Mouse (Mus musculus): ENCODE measurements around the gene Fbxw10. TPM values are rescaled to one million over a fixed set of nuclear protein-coding genes. Genes with fewer than 3 reads are reported as not detected.

The Fbxw10 gene
- total RNA-seq, 2 experiments from 2014 or later: 1.9 to 2.6 TPM

DNA sequence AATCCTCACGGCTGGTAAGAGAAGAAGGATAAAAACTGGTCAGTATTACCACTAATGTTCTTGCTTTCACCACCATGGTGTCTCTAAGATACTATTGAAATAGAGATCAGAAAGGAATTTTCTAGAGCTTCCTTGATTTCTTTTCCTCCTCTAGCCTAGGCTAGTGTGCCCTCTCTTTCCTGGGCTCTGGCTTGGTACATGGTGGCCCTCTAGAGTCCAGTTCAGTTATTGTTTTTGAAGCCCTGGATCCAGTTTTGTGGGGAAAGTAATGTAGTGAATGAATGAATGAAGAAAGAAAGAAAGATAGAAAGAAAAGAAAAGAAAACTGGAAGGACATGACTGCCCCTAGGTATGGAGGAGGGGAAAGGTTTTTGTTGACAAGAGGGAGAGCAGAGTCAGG, 4.3 kb downstream of the Fbxw10 start:
- peak; percentile 85 for TF ChIP-seq CTCF (conservative IDR thresholded peaks at IDR 0.05)
- no peak overlapping the region for H3K4me3 ChIP-seq
- DNase-seq (ENCODE audit: low spot score in 2 of 2): peak in 1 of 2 experiments; percentile 43
- no peak overlapping the region for H3K27ac ChIP-seq

DNA sequence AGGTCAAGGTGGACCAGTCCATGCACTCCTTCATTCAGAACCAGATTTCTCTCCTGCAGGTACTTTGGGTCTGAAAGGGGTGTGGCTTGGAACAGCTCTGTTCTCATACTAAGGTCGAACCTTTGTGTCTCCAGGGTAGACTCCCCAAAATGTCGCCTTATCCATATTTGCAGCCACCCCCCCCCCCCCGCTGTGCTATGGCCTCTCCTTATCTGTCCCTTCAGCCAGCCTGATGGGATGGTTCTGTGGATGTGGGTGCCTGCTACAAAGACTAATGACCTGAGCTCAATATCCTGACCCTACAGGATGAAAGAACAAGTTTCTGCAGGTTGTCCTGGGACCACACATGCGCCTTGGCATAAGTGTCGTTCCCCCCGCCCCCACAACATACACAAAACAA, 6.5 kb downstream of the Fbxw10 start:
- no peak for DNase-seq (ENCODE audit: low spot score in 2 of 2)
- H3K27ac ChIP-seq: no peak overlapping the region
- no peak overlapping the region for H3K4me3 ChIP-seq
- TF ChIP-seq CTCF (conservative IDR thresholded peaks at IDR 0.05): no peak

DNA sequence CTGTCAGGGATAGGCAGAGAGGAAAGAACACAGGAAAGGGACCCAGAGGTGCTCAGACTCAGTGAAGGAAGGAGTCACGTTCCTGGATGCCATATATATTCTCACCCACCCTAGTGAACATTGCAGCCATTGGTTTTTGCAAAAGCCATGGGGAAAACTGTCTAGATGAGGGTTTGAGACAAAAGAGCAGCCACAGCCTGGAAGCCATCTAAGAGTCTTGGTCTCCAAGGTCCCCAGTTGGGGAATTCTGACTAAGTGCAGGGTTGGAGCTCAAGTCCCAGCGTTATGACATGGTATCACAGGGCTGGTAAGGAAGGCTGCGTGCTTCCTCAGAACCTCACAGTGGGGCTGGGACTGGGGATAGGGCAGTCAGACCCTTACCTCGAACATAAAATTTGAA, 18.7 kb downstream of the Fbxw10 start:
- no peak for TF ChIP-seq CTCF (conservative IDR thresholded peaks at IDR 0.05)
- no peak for DNase-seq (ENCODE audit: low spot score in 2 of 2)
- H3K27ac ChIP-seq: no peak overlapping the region
- no peak overlapping the region for H3K4me3 ChIP-seq

DNA sequence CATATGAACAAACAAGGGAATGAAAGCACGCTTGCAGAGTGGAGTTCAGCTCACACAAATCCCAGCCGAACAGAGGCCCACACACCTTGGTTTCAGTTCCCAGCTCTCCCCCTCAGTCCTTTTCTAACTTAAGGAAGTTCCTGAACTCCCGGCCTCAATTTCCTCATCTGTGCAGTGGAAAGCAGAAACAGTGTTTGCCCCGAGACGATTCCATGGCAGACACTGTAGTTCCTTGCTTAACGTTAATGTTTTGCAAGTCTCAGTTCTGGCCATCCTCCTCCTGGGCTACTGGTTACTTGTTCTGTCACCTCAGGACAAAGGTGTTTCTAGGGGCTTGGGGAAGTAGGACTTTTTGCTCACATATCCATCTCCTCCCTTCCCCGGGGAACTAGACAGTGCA, 19.8 kb downstream of the Fbxw10 start:
- no peak for DNase-seq (ENCODE audit: low spot score in 2 of 2)
- no peak for TF ChIP-seq CTCF (conservative IDR thresholded peaks at IDR 0.05)
- Histone ChIP-seq H3K4me3 (no peak overlapping the region), H3K27ac (no peak overlapping the region)

DNA sequence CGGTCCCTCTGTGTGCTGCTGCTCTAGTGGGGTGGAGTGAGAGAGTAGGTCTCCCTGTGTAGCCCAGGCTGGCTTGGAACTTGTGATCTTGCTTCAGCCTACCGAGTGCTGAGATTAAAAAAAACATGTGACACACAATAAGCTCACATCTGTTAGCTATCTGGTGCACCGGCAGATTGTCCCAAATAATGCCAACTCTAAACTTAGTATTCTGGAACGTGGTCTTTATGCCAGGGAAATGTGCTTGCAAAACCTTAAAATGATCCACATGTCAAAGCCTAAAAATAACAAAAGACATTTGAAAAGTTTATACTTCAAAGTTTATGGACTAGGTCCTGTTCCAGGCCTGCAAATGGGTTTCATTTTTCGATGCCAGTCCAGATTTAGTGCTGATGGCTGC, 22.3 kb downstream of the Fbxw10 start:
- Histone ChIP-seq H3K4me3 (no peak overlapping the region), H3K27ac (peak overlapping the region; percentile 59; the same call in 1 of the 2 replicates)
- peak; percentile 23 to 37 for DNase-seq (ENCODE audit: low spot score in 2 of 2)
- TF ChIP-seq CTCF (conservative IDR thresholded peaks at IDR 0.05): no peak

DNA sequence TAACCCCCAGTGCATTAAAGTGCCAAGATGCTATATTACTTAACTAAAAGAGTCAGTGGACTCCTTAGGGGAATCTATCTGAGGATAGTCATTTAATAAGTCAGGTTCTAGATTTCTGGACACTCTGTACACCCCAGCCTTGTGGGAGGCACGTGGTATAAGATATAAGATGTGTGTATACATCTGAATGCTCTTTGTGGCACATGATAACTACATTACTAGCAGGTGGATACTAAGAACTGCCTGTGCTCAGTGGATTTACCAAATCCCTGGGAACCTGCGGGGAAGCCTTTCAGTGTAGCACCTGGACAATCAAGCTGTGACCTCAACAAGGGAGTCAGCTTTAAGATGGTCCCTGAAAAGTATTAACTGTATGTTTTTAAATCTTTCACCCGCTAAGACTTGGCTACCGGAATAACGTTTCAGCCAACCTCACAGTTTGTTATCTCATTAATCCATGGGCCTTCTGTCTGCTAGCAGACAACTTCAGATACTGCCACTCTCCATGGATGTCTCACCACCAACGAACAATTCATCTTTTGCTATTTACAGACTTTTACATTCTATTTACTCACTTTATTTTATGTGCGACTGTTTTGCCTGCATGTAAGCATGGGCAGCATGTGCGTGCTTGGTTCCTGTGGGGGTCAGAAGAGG, 23.0 kb downstream of the Fbxw10 start:
- Histone ChIP-seq H3K4me3 (no peak overlapping the region), H3K27ac (peak overlapping the region; percentile 59; the same call in 1 of the 2 replicates)
- TF ChIP-seq CTCF (conservative IDR thresholded peaks at IDR 0.05): no peak
- DNase-seq (ENCODE audit: low spot score in 2 of 2): no peak

DNA sequence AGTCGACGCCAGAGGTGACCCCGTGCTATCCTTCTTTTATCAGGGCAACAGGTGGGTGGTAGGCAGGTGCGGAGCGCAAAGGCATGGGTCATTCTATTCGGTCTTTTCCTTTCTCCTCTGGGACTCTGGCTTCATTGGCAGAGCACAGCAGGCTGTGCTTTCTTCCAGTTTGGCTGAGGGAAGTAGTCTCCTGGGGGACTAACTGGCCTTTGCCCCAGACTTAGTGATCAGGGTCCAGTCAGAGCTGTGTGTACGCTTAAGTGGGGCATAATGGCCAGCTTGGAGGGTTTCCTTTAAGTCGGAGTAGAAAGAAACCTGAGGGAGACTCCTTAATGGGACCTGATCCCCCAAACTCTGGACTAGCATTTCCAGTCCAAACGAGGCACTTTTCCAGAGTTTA, 26.6 kb downstream of the Fbxw10 start:
- DNase-seq (ENCODE audit: low spot score in 2 of 2): no peak
- TF ChIP-seq CTCF (conservative IDR thresholded peaks at IDR 0.05): no peak
- Histone ChIP-seq H3K4me3 (no peak overlapping the region), H3K27ac (no peak overlapping the region)

DNA sequence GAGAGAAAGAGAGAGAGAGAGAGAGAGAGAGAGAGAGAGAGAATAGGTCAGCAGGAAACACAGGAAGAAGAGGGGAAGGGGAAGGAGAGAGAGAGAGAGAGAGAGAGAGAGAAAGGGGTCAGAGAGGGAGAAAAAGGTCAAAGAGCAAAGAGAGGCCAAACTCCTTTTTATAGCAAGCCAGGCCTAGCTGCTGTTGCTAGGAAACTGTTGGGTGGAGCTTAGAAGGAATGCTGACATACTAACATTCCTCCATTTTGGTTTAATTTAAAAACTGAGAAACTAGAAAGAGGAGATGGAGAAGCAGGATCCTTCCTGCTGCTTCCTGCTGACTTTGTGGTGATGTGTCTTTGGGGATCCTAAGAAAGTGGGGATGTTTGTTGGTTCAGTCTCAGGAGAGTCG, 28.8 kb downstream of the Fbxw10 start:
- H3K27ac ChIP-seq: no peak overlapping the region
- DNase-seq (ENCODE audit: low spot score in 2 of 2): no peak
- H3K4me3 ChIP-seq: no peak overlapping the region
- no peak for TF ChIP-seq CTCF (conservative IDR thresholded peaks at IDR 0.05)

DNA sequence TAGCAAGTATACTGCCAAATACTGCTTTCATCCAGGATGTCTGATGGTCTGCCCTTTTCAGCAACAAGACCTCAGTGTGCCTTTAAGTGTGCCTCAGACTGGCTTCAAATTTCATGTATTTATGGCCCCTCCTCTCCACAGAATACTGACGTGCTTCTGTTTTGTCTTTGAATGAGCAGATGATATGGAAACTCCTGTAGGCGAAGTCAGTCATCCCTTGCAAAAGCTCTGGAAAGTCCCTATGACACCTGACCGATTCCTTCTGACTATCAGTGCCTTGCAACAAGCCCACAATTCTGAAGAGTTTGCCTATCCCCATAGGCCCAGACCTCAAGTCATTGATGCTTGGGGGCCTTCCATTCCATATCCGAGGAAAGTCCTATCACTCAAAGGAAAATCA, 29.6 kb downstream of the Fbxw10 start:
- H3K27ac ChIP-seq: no peak overlapping the region
- no peak for TF ChIP-seq CTCF (conservative IDR thresholded peaks at IDR 0.05)

DNA sequence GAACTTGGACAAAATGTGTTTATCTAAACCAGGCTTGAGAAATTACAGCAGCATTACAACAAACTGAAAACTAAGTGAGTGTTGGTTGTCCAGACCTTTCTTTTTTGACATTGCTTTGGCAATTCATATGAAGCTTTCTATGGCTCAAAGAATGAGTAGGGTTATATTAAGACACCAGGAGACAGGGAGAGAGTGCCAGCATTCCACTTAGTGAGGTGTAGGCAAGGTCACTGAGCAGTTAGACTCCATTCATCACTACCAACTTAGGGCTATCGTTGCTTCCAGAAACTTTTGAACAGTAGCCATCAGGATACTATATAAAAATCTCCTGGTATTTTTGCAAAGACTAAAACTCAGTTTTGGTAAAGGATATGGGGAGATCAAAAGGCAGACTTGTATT, 30.5 kb downstream of the Fbxw10 start:
- Histone ChIP-seq H3K4me3 (no peak overlapping the region), H3K27ac (no peak overlapping the region)
- no peak for DNase-seq (ENCODE audit: low spot score in 2 of 2)
- no peak for TF ChIP-seq CTCF (conservative IDR thresholded peaks at IDR 0.05)

More for the DNA sequence above, 29.6 kb downstream of the Fbxw10 start:
- H3K4me3 ChIP-seq: no peak overlapping the region
- no peak for DNase-seq (ENCODE audit: low spot score in 2 of 2)

DNA sequence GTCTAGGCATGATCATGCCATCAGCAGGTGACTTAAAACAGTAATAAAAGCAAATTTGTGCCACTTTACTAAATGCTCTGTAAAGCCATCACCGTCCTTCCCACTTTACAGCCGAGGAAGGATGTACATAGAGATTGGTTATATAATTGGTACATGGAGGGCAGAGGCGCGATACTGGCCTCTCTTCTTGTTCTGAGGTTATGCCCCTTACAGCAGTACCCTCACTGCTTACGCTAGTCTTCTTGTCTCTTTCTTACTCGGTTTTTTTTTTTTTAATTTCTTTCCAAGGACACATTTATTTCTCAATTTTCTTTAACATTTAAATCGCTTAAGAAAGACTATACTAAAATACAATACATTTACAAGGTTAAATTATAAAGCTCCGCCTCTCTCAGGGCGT, 31.9 kb downstream of the Fbxw10 start:
- peak overlapping the region; percentile 91 for H3K27ac ChIP-seq

DNA sequence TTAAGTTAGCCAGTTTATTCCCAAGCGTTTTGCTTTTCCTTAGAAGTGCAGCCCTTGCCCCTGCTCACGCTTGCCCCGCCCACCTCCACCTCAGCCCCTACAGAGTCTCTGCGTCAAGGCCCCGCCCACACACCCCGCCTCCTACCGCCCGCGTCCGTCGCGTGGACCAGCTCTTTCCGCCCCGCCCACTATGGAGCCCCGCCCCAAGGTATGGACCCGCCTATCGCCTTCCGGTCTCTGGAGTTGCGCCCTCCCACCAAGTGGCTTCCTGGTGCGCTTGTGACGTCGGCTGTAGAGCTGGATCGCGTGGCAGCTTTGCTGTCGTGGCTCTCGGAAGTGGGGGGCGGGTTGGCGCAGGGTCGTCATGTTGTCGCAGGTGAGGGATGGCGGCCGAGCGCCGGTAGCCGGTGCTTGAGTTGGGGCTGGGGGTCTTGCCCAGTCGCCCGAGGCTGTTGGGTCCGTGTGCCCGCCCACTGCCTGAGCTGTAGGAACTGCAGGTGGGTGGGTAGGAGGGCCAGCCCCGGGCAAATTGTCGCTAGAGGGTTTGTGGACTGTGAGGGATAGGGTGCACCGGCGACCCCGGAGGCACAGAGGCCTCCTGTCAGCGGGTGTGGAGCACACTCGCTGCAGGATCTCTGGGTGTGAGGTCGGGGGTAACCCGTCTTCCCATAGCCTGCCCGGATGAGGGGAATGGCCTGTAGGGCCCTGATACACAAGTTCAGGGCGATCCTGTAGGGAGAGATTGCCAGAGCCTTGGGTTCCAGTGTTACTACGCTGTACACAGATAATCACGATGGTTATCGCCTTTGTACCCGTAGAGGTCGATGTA, 32.6 kb downstream of the Fbxw10 start, which contains the start of gene Tvp23b:
TSS of gene Tvp23b (plus strand) at position 236 of the 829 bp plus-strand sequence.
- peak within 1 kb of the TSS; percentile 93 for H3K27ac ChIP-seq
- TF ChIP-seq CTCF (conservative IDR thresholded peaks at IDR 0.05): no peak
- peak within 1 kb of the TSS; percentile 71 for H3K4me3 ChIP-seq
- peak; percentile 98 to 99 for DNase-seq (ENCODE audit: low spot score in 2 of 2)

More for the DNA sequence above, 31.9 kb downstream of the Fbxw10 start:
- peak in 1 of 2 experiments; percentile 15 for DNase-seq (ENCODE audit: low spot score in 2 of 2)
- TF ChIP-seq CTCF (conservative IDR thresholded peaks at IDR 0.05): no peak
- peak overlapping the region; percentile 71 for H3K4me3 ChIP-seq

DNA sequence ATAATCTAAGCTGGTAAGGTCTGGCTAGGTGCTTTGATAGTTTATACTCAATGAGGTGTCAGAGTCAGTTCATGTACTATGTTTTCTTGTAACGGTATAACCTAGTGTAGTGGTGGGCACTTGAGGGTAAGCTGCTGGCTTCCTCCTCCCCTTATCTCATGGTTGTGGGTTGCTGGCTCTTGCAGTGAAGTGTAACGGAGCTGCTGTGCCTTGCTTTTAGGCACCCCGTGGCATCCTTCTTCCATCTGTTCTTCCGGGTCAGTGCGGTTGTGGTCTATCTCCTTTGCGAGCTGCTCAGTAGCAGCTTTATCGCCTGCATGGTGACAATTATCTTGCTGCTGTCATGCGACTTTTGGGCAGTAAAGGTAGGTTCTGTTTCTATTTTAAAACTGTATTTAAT, 36.5 kb downstream of the Fbxw10 start:
- Histone ChIP-seq H3K4me3 (no peak overlapping the region), H3K27ac (no peak overlapping the region)
- no peak for DNase-seq (ENCODE audit: low spot score in 2 of 2)
- TF ChIP-seq CTCF (conservative IDR thresholded peaks at IDR 0.05): no peak

Measured in layer of hippocampus, adult 2 months (tissue).